Mouse (Mus musculus) liver, postnatal 0 days (tissue): Measurements from ENCODE around the gene Surf2.

Source experiments
- CTCF ChIP-seq: sonication (generic); IDR thresholded peaks from 2 replicates; pipeline ENCODE4 v1.5.1; 2016; ENCODE audit warnings: antibody characterized with exemption, low read depth
- EP300 ChIP-seq: IDR thresholded peaks from 2 replicates; pipeline ENCODE4 v1.6.1; 2016; ENCODE audit warnings: antibody characterized with exemption, low read depth, mild to moderate bottlenecking

- no peak for TF ChIP-seq CTCF
- TF ChIP-seq EP300: no peak
These were observed 20.3 kb downstream of the Surf2 start for GRCm38 (mm10) chr2:26936425-26936824.
